In the genomic region with DNA sequence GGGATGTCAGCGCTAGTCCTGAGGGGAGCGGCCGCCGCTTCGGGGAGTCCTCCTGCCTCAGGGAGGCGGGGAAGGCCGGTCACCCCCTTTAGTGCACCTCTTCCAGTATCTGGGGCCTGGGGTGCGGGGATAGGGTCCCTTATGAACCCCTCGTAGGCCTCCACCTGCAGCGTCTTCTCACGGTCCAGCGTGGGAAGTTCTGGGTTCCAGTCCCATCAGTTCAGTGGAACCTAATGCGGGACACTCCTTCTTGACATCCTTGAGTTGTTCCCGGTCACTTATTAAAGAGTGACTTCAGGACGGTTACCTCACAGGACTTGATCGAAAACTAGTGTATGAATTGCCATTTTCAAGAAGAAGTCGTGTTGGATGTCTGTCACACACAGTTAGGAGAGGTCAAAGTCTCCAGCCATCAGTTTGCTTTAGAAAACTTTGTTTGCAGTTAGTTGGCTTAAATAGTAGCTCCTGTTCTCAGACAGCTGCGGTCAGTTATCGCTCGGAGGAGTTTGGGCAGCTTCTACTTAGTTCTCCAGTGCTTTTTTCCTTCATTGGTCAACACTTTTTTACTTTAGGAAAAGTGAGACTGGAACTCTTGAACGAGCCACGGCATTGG, we compare ENCODE assay signal across 8 mouse cellular contexts. TPM values are rescaled to one million over a fixed set of nuclear protein-coding genes. Genes with fewer than 3 reads are reported as not detected.
DNase-seq lines count a peak whose midpoint lies in the region; ATAC-seq and TF ChIP-seq lines count a peak whose summit lies in the region.

No protein-coding gene starts in this region.

- peaks cover 35% of the 10 kb centered on the region for H3K79me2 ChIP-seq in myocyte (ENCODE audit: control insufficient read depth, insufficient read depth)

- no peaks in the 10 kb centered on the region for H3K36me3 ChIP-seq in thymus, adult 2 months (ENCODE audit: control insufficient read depth, insufficient read depth, low read length)
- no peaks in the 10 kb centered on the region for H3K36me3 ChIP-seq in forebrain, embryonic 16.5 days (ENCODE audit: control insufficient read depth, insufficient read depth)
- H3K36me3 ChIP-seq in kidney, postnatal 0 days (ENCODE audit: insufficient read depth, low read length) = no peaks in the 10 kb centered on the region
- H3K36me3 ChIP-seq in myocyte (ENCODE audit: control insufficient read depth, insufficient read depth) = no peaks in the 10 kb centered on the region

- no peak for TF ChIP-seq CTCF in thymus, adult 2 months (IDR thresholded peaks at IDR 0.05; ENCODE audit: borderline replicate concordance, control insufficient read depth, extremely low read depth, insufficient read depth, low read length, poor library complexity)
- TF ChIP-seq CTCF in kidney, postnatal 0 days (IDR thresholded peaks at IDR 0.05; ENCODE audit: low read depth) = no peak

- no peaks in the 10 kb centered on the region for H3K27me3 ChIP-seq in thymus, adult 2 months (ENCODE audit: control insufficient read depth, insufficient read depth, low read length)
- H3K27me3 ChIP-seq in forebrain, embryonic 16.5 days (replicated peaks; ENCODE audit: control insufficient read depth, insufficient read depth, low read length) = no peaks in the 10 kb centered on the region
- H3K27me3 ChIP-seq in kidney, postnatal 0 days (ENCODE audit: insufficient read depth, low read length) = no peaks in the 10 kb centered on the region
- no peaks in the 10 kb centered on the region for H3K27me3 ChIP-seq in myocyte (ENCODE audit: control insufficient read depth, insufficient read depth, insufficient read length)

- peak overlapping the region; percentile 81 for H3K4me2 ChIP-seq in forebrain, embryonic 16.5 days (ENCODE audit: low read length)
- H3K4me2 ChIP-seq in kidney, postnatal 0 days (ENCODE audit: low read length) = peak overlapping the region; percentile 85
- H3K4me2 ChIP-seq in myocyte (ENCODE audit: low read depth) = peak overlapping the region; percentile 92

- H3K9ac ChIP-seq in forebrain, embryonic 16.5 days (replicated peaks; ENCODE audit: low read depth, low read length) = peak overlapping the region; percentile 91
- H3K9ac ChIP-seq in kidney, postnatal 0 days (ENCODE audit: low read depth, low read length) = peak overlapping the region; percentile 87

- no peak for DNase-seq in thymus, adult 2 months
- DNase-seq in thymus, postnatal 36 days = no peak
- peak; percentile 51 for DNase-seq in kidney, postnatal 0 days (ENCODE audit: low spot score)
- no peak for DNase-seq in left cerebral cortex, adult 8-10 months (ENCODE audit: low spot score in 2 of 2)
- no peak for DNase-seq in adrenal gland, postnatal 14 days
- DNase-seq in frontal cortex, postnatal 10 days (ENCODE audit: low spot score in 2 of 2) = no peak

- peak overlapping the region; percentile 64 for H3K4me3 ChIP-seq in thymus, adult 2 months (ENCODE audit: control insufficient read depth, insufficient read depth, low read length)
- peak overlapping the region; percentile 90 for H3K4me3 ChIP-seq in forebrain, embryonic 16.5 days (replicated peaks; ENCODE audit: low read length)
- peak overlapping the region; percentile 74 for H3K4me3 ChIP-seq in kidney, postnatal 0 days (replicated peaks; ENCODE audit: low read depth, low read length)
- peak overlapping the region; percentile 57 for H3K4me3 ChIP-seq in myocyte

- no peaks in the 10 kb centered on the region for H3K9me3 ChIP-seq in forebrain, embryonic 16.5 days (ENCODE audit: control insufficient read depth, low read length)
- H3K9me3 ChIP-seq in kidney, postnatal 0 days (replicated peaks; ENCODE audit: low read length) = no peaks in the 10 kb centered on the region

- no peak overlapping the region for H3K27ac ChIP-seq in thymus, adult 2 months (ENCODE audit: control insufficient read depth, insufficient read depth, low read length)
- H3K27ac ChIP-seq in forebrain, embryonic 16.5 days (ENCODE audit: low read length) = peak overlapping the region; percentile 66
- H3K27ac ChIP-seq in kidney, postnatal 0 days = peak overlapping the region; percentile 91

- no peak for TF ChIP-seq POLR2A in thymus, adult 2 months (IDR thresholded peaks at IDR 0.05; ENCODE audit: control insufficient read depth, extremely low read depth, insufficient read depth, low read length, poor library complexity)
- TF ChIP-seq POLR2A in myocyte (IDR thresholded peaks at IDR 0.05; ENCODE audit: insufficient read length, low read depth) = no peak

- H3K4me1 ChIP-seq in thymus, adult 2 months (replicated peaks; ENCODE audit: control insufficient read depth, insufficient read depth, low read length) = peaks cover 7% of the 10 kb centered on the region
- H3K4me1 ChIP-seq in forebrain, embryonic 16.5 days (replicated peaks; ENCODE audit: control insufficient read depth, insufficient read depth, low read length) = peaks cover 13% of the 10 kb centered on the region
- H3K4me1 ChIP-seq in kidney, postnatal 0 days (replicated peaks; ENCODE audit: insufficient read depth, low read length) = 0 out of 2 replicates have a peak, but pooled peaks cover 5% of the 10 kb centered on the region

- no peak; the same call in 1 of the 2 replicates for ATAC-seq in forebrain, embryonic 16.5 days
- ATAC-seq in kidney, postnatal 0 days (replicated peaks; ENCODE audit: low FRiP score, low read depth) = no peak; the same call in 1 of the 2 replicates

- H3ac ChIP-seq in myocyte (ENCODE audit: control insufficient read depth, insufficient read length) = peak overlapping the region; percentile 52

- WGBS in thymus, adult 2 months = 23% methylated on average over 22 of the region's 22 CpGs
- 17% methylated on average over 22 of the region's 22 CpGs for WGBS in forebrain, embryonic 16.5 days
- 11% methylated on average over 18 of the region's 22 CpGs for WGBS in kidney, postnatal 0 days

TF ChIP-seq in myocyte, 11 proteins besides CTCF, POLR2A, EP300 and RAD21:
- TF ChIP-seq TCF12 (IDR thresholded peaks at IDR 0.05; ENCODE audit: insufficient read depth, poor library complexity, severe bottlenecking) (no peak), SRF (IDR thresholded peaks at IDR 0.05; ENCODE audit: control insufficient read depth, insufficient read length, low read depth) (no peak), MYOG (IDR thresholded peaks at IDR 0.05; ENCODE audit: control insufficient read depth in 1 of 3, insufficient read depth in 1 of 3, insufficient read length in 2 of 3, low read depth in 2 of 3) (no peak), REST (IDR thresholded peaks at IDR 0.05; ENCODE audit: insufficient read depth, insufficient read length) (no peak), TCF3 (IDR thresholded peaks at IDR 0.05; ENCODE audit: insufficient read length, low read depth) (no peak), CEBPB (IDR thresholded peaks at IDR 0.05; ENCODE audit: insufficient read depth, poor library complexity, severe bottlenecking) (no peak), MAX (IDR thresholded peaks at IDR 0.05; ENCODE audit: low read depth) (no peak), MYOD1 (IDR thresholded peaks at IDR 0.05; ENCODE audit: control insufficient read depth in 1 of 3, insufficient read length in 2 of 3, low read depth in 2 of 3) (no peak), USF1 (IDR thresholded peaks at IDR 0.05; ENCODE audit: low read depth) (no peak)

RNA-seq across cellular contexts. Expression of a gene that starts 0.8 kb away (rescaled TPM):
- polyA plus RNA-seq in thymus, adult 2 months (2012; rRNA removed) = 3.8 and 4.1 TPM in 2 replicates
- 322 and 366 TPM in 2 replicates for polyA plus RNA-seq in forebrain, embryonic 16.5 days (2015; fragmentation: Nextera tagmentation; extraction: Ambion mirVana)
- polyA plus RNA-seq in kidney, postnatal 0 days (2015; fragmentation: Nextera tagmentation; extraction: Ambion mirVana) = 22.0 and 23.8 TPM in 2 replicates
- 3.6 TPM for polyA plus RNA-seq in myocyte (2012; fragmentation: generic; extraction: Trizol)
- total RNA-seq in left cerebral cortex, adult 8-10 months (2022) = 100 to 1,000 TPM; 103 to 109 (median 107) TPM
- total RNA-seq in adrenal gland, postnatal 14 days (2021) = 18.7 and 24.1 TPM in 2 replicates

Comparison
In these comparisons a context has a peak if more than half of its experiments do, and no peak if none do; other contexts are left out.
1. RNA of a gene that starts 0.8 kb away (polyA plus RNA-seq): 322 to 366 TPM in forebrain, embryonic 16.5 days; 22.0 to 23.8 TPM in kidney, postnatal 0 days, 3.8 to 4.1 TPM in thymus, adult 2 months and 3.6 TPM in myocyte (single experiment); every median in the first group is over 10 times any median in the second.
2. Peak in every context shown above with its lines, with median percentiles within 50 percentile points of each other: H3K4me3 ChIP-seq and H3K4me2 ChIP-seq.